Mouse (Mus musculus) lung, embryonic 15.5 days (tissue): ENCODE measurements around the gene Phf20. TPM values are rescaled to one million over a fixed set of nuclear protein-coding genes. Genes with fewer than 3 reads are reported as not detected.
"Not testable (repeated sequence)": the region's sequence is repeated elsewhere in the genome, so short reads cannot be mapped to it uniquely, and the experiment has no call there.

Experiments
- ATAC-seq: fragments of 200-750 bp; cut with Nextera tagmentation; 2 replicates; pipeline ENCODE4 v1.8.0; 2017; ENCODE audit warnings: moderate number of reproducible peaks, borderline replicate concordance; ENCODE audit not compliant: low FRiP score, low TSS enrichment; ENCODE audit errors: extremely low read depth
- H3K27ac ChIP-seq: fragments of 300-500 bp; sonication (generic); 2 replicates; pipeline ENCODE4 v1.5.1; 2015; ENCODE audit warnings: moderate library complexity, mild to moderate bottlenecking, inconsistent platforms
- H3K27me3 ChIP-seq: fragments of 300-500 bp; sonication (generic); 2 replicates; pipeline ENCODE4 v1.6.1; 2015; ENCODE audit warnings: inconsistent platforms
- H3K36me3 ChIP-seq: fragments of 300-500 bp; sonication (generic); 2 replicates; pipeline ENCODE4 v1.6.1; 2015; ENCODE audit warnings: inconsistent platforms
- H3K4me1 ChIP-seq: fragments of 300-500 bp; sonication (generic); 2 replicates; pipeline ENCODE4 v1.6.1; 2015; ENCODE audit warnings: inconsistent platforms
- H3K4me2 ChIP-seq: fragments of 300-500 bp; sonication (generic); 2 replicates; pipeline ENCODE4 v1.6.1; 2015; ENCODE audit warnings: inconsistent platforms, mild to moderate bottlenecking, moderate library complexity
- H3K4me3 ChIP-seq: fragments of 300-500 bp; sonication (generic); 2 replicates; pipeline ENCODE4 v1.5.1; 2015; ENCODE audit warnings: mild to moderate bottlenecking, inconsistent platforms
- H3K9ac ChIP-seq: fragments of 300-500 bp; sonication (generic); 2 replicates; pipeline ENCODE4 v1.6.1; 2015; ENCODE audit warnings: inconsistent platforms
- H3K9me3 ChIP-seq: fragments of 300-500 bp; sonication (generic); 2 replicates; pipeline ENCODE4 v1.6.1; 2016; ENCODE audit warnings: inconsistent platforms
- WGBS: fragments of 180-500 bp; shearing (Covaris S2); methylation state at CpG from one replicate; pipeline ENCODE4 v1.1.7; 2015; 5-methylcytosine and 5-hydroxymethylcytosine counted together
- polyA plus RNA-seq: library from polyadenylated mRNA; unstranded; fragments of >200 nt; fragmentation: Nextera tagmentation; extraction: Ambion mirVana; gene quantifications from 2 replicates; pipeline ENCODE4 v1.2.1, GENCODE M21; 2015

Gene Phf20
- polyA plus RNA-seq, 1 experiment from 2014 or later = 62.2 TPM

- no peaks in the 10 kb centered on the region for H3K9me3 ChIP-seq
- ATAC-seq = no peak
- no peak overlapping the region for H3K4me3 ChIP-seq
- H3K9ac ChIP-seq = no peak overlapping the region
- 77% methylated on average over 2 of the region's 2 CpGs for WGBS
- no peak overlapping the region for H3K27ac ChIP-seq
- H3K27me3 ChIP-seq = no peaks in the 10 kb centered on the region
- H3K36me3 ChIP-seq = peaks cover 17% of the 10 kb centered on the region
- peaks cover 23% of the 10 kb centered on the region for H3K4me1 ChIP-seq
- H3K4me2 ChIP-seq = no peak overlapping the region
These were observed 14.7 kb upstream of the Phf20 start for GRCm38 (mm10) chr2:156181592-156181991.

GRCm38 (mm10) chr2:156189241-156189640 is 7.0 kb upstream of the Phf20 start:
- not testable (repeated sequence) for H3K9ac ChIP-seq, H3K27ac ChIP-seq, ATAC-seq, H3K36me3 ChIP-seq, H3K27me3 ChIP-seq, H3K4me3 ChIP-seq, H3K9me3 ChIP-seq, H3K4me1 ChIP-seq, H3K4me2 ChIP-seq
- 61% methylated on average over 7 of the region's 7 CpGs for WGBS

- no peak overlapping the region for H3K4me3 ChIP-seq
- no peak overlapping the region for H3K9ac ChIP-seq
- H3K4me2 ChIP-seq = no peak overlapping the region
- no peaks in the 10 kb centered on the region for H3K36me3 ChIP-seq
- 70% methylated on average over 14 of the region's 14 CpGs for WGBS
- no peaks in the 10 kb centered on the region for H3K4me1 ChIP-seq
- no peak; the same call in 1 of the 2 replicates for ATAC-seq
- H3K27ac ChIP-seq = no peak overlapping the region
- no peaks in the 10 kb centered on the region for H3K27me3 ChIP-seq
- no peaks in the 10 kb centered on the region for H3K9me3 ChIP-seq
These were observed 6.0 kb upstream of the Phf20 start for GRCm38 (mm10) chr2:156190004-156190896.

GRCm38 (mm10) chr2:156191540-156191939 is 4.7 kb upstream of the Phf20 start:
- H3K27ac ChIP-seq = no peak overlapping the region
- H3K27me3 ChIP-seq = no peaks in the 10 kb centered on the region
- H3K4me2 ChIP-seq = no peak overlapping the region
- WGBS = 87% methylated on average over 2 of the region's 2 CpGs
- H3K4me1 ChIP-seq = peaks cover 5% of the 10 kb centered on the region
- no peak for ATAC-seq
- no peak overlapping the region for H3K4me3 ChIP-seq
- no peaks in the 10 kb centered on the region for H3K9me3 ChIP-seq
- H3K9ac ChIP-seq = no peak overlapping the region
- no peaks in the 10 kb centered on the region for H3K36me3 ChIP-seq

GRCm38 (mm10) chr2:156192068-156192467 is 4.2 kb upstream of the Phf20 start:
- H3K36me3 ChIP-seq = no peaks in the 10 kb centered on the region
- no peak overlapping the region for H3K9ac ChIP-seq
- ATAC-seq = no peak
- H3K9me3 ChIP-seq = no peaks in the 10 kb centered on the region
- H3K27me3 ChIP-seq = no peaks in the 10 kb centered on the region
- 76% methylated on average over 2 of the region's 2 CpGs for WGBS
- H3K4me1 ChIP-seq = peaks cover 5% of the 10 kb centered on the region
- no peak overlapping the region for H3K27ac ChIP-seq
- H3K4me2 ChIP-seq = no peak overlapping the region
- H3K4me3 ChIP-seq = no peak overlapping the region

GRCm38 (mm10) chr2:156193066-156193862 is 3.0 kb upstream of the Phf20 start:
- ATAC-seq = no peak
- Histone ChIP-seq H3K4me1 (peaks cover 14% of the 10 kb centered on the region), H3K4me2 (no peak overlapping the region), H3K27ac (no peak overlapping the region), H3K27me3 (no peaks in the 10 kb centered on the region), H3K9me3 (no peaks in the 10 kb centered on the region), H3K36me3 (no peaks in the 10 kb centered on the region), H3K4me3 (no peak overlapping the region), H3K9ac (no peak overlapping the region)
- WGBS = 69% methylated on average over 3 of the region's 3 CpGs

GRCm38 (mm10) chr2:156194571-156194970 is 1.7 kb upstream of the Phf20 start:
- Histone ChIP-seq H3K4me3 (no peak overlapping the region), H3K4me2 (no peak overlapping the region), H3K36me3 (no peaks in the 10 kb centered on the region), H3K27ac (no peak overlapping the region), H3K4me1 (peaks cover 23% of the 10 kb centered on the region), H3K9ac (no peak overlapping the region), H3K9me3 (no peaks in the 10 kb centered on the region), H3K27me3 (no peaks in the 10 kb centered on the region)
- no peak for ATAC-seq

GRCm38 (mm10) chr2:156197129-156197911 is 1.1 kb downstream of the Phf20 start:
- no peak for ATAC-seq
- H3K27ac ChIP-seq = peak overlapping the region; percentile 97
- WGBS = 2% methylated on average over 17 of the region's 17 CpGs
- no peaks in the 10 kb centered on the region for H3K9me3 ChIP-seq
- peak overlapping the region; percentile 82 for H3K9ac ChIP-seq
- H3K27me3 ChIP-seq = no peaks in the 10 kb centered on the region
- peak overlapping the region; percentile 69 for H3K4me2 ChIP-seq
- H3K36me3 ChIP-seq = 0 out of 2 replicates have a peak, but pooled peaks cover 6% of the 10 kb centered on the region
- H3K4me1 ChIP-seq = peaks cover 32% of the 10 kb centered on the region
- peak overlapping the region; percentile 79 for H3K4me3 ChIP-seq

- H3K4me1 ChIP-seq = peaks cover 45% of the 10 kb centered on the region
- H3K4me2 ChIP-seq = no peak overlapping the region
- WGBS = 59% methylated on average over 3 of the region's 3 CpGs
- H3K27me3 ChIP-seq = no peaks in the 10 kb centered on the region
- H3K4me3 ChIP-seq = no peak overlapping the region
- H3K36me3 ChIP-seq = 0 out of 2 replicates have a peak, but pooled peaks cover 6% of the 10 kb centered on the region
- H3K27ac ChIP-seq = no peak overlapping the region
- H3K9ac ChIP-seq = no peak overlapping the region
- no peaks in the 10 kb centered on the region for H3K9me3 ChIP-seq
- no peak for ATAC-seq
These were observed 3.7 kb downstream of the Phf20 start for GRCm38 (mm10) chr2:156199944-156200343.

GRCm38 (mm10) chr2:156201486-156201885 is 5.2 kb downstream of the Phf20 start:
- H3K4me1 ChIP-seq = peaks cover 40% of the 10 kb centered on the region
- no peak for ATAC-seq

GRCm38 (mm10) chr2:156202848-156203437 is 6.7 kb downstream of the Phf20 start:
- Histone ChIP-seq H3K27me3 (no peaks in the 10 kb centered on the region), H3K4me3 (no peak overlapping the region), H3K9ac (no peak overlapping the region), H3K27ac (peak overlapping the region; percentile 71), H3K9me3 (no peaks in the 10 kb centered on the region), H3K4me2 (no peak overlapping the region), H3K4me1 (peaks cover 35% of the 10 kb centered on the region), H3K36me3 (peaks cover 11% of the 10 kb centered on the region; the same call in 1 of the 2 replicates)
- WGBS = 21% methylated on average over 3 of the region's 3 CpGs
- peak; percentile 82; the same call in 1 of the 2 replicates for ATAC-seq

More at GRCm38 (mm10) chr2:156201486-156201885, 5.2 kb downstream of the Phf20 start:
- no peak overlapping the region for H3K27ac ChIP-seq
- H3K9me3 ChIP-seq = no peaks in the 10 kb centered on the region
- peaks cover 11% of the 10 kb centered on the region; the same call in 1 of the 2 replicates for H3K36me3 ChIP-seq
- no peaks in the 10 kb centered on the region for H3K27me3 ChIP-seq
- H3K9ac ChIP-seq = no peak overlapping the region
- no peak overlapping the region for H3K4me3 ChIP-seq
- H3K4me2 ChIP-seq = no peak overlapping the region
- 84% methylated on average over 4 of the region's 4 CpGs for WGBS
